Mouse (Mus musculus) layer of hippocampus, adult 9-11 months (tissue): ENCODE data around the gene Mesd.
"Not testable (repeated sequence)": the region's sequence is repeated elsewhere in the genome, so short reads cannot be mapped to it uniquely, and the experiment has no call there.

Experiments
- DNase-seq: peaks from one replicate; pipeline ENCODE4 v3.0.0; 2022

Gene Mesd

GRCm38 (mm10) chr7:83882150-83882632 lies 2.1 kb upstream of the Mesd start:
- peak; percentile 29 for DNase-seq

- DNase-seq: peak; percentile 44
Observed at GRCm38 (mm10) chr7:83882633-83883275, 1.5 kb upstream of the Mesd start.

- DNase-seq: peak; percentile 63
Observed at GRCm38 (mm10) chr7:83883276-83884020, 818 bp upstream of the Mesd start.

GRCm38 (mm10) chr7:83884921-83885532 lies 761 bp downstream of the Mesd start:
- no peak for DNase-seq

GRCm38 (mm10) chr7:83885835-83886234 lies 1.6 kb downstream of the Mesd start:
- DNase-seq: no peak

GRCm38 (mm10) chr7:83886366-83887129 lies 2.3 kb downstream of the Mesd start:
- DNase-seq: no peak

GRCm38 (mm10) chr7:83889383-83889782 lies 5.1 kb downstream of the Mesd start:
- DNase-seq: no peak

- not testable (repeated sequence) for DNase-seq
Observed at GRCm38 (mm10) chr7:83889946-83890345, 5.7 kb downstream of the Mesd start.

GRCm38 (mm10) chr7:83891433-83892332 lies 7.4 kb downstream of the Mesd start:
- DNase-seq: peak; percentile 99

- no peak for DNase-seq
Observed at GRCm38 (mm10) chr7:83892333-83892669, 8.0 kb downstream of the Mesd start.

- DNase-seq: no peak
Observed at GRCm38 (mm10) chr7:83894348-83894747, 10.1 kb downstream of the Mesd start.

- DNase-seq: no peak
Observed at GRCm38 (mm10) chr7:83896077-83896740, 11.9 kb downstream of the Mesd start.

- no peak for DNase-seq
Observed at GRCm38 (mm10) chr7:83898267-83898666, 14.0 kb downstream of the Mesd start.

- no peak for DNase-seq
Observed at GRCm38 (mm10) chr7:83900519-83900918, 16.3 kb downstream of the Mesd start.

GRCm38 (mm10) chr7:83901425-83901824 lies 17.2 kb downstream of the Mesd start:
- DNase-seq: no peak

- DNase-seq: no peak
Observed at GRCm38 (mm10) chr7:83902296-83903145, 18.3 kb downstream of the Mesd start.

- DNase-seq: no peak
Observed at GRCm38 (mm10) chr7:83904831-83905230, 20.6 kb downstream of the Mesd start.

GRCm38 (mm10) chr7:83911909-83912308 lies 27.6 kb downstream of the Mesd start:
- no peak for DNase-seq

- no peak for DNase-seq
Observed at GRCm38 (mm10) chr7:83913405-83913932, 29.2 kb downstream of the Mesd start.

- no peak for DNase-seq
Observed at GRCm38 (mm10) chr7:83913995-83914394, 29.7 kb downstream of the Mesd start.
